Mouse (Mus musculus) layer of hippocampus, adult 18-20 months (tissue): ENCODE measurements around the gene Cc2d1a. TPM values are rescaled to one million over a fixed set of nuclear protein-coding genes. Genes with fewer than 3 reads are reported as not detected.

ENCODE experiments used
- DNase-seq, 2 experiments: peaks; one replicate each; pipeline ENCODE4 v3.0.0; 2022; ENCODE audit warnings: low spot score in 2 of 2
- total RNA-seq, 2 experiments: library from RNA; stranded (reverse); gene quantifications; 2 replicates each; pipeline ENCODE4 v1.2.3; 2021

The Cc2d1a gene
- total RNA-seq, 2 experiments from 2014 or later: 57.4 to 61.0 TPM

DNA sequence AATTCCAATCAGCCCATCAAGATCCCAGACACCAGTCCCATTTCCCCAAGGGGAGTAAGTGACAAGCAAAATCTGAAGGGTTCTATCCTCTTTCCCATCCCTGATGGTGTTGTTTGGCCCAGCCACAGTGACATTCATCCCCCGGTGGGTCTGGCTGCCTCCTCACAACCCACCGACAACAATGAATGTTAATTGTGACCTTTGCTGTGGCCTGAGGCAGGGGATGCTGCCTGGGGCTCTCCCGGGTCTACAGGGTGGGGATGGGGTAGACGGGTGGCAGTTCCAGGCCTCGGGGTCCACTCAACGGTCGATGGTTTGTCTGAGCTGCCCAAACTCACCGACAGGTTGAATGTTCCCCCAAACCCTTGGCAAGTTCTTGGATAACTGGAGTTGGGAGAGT lies 30.9 kb upstream of the Cc2d1a start:
- DNase-seq: no peak

DNA sequence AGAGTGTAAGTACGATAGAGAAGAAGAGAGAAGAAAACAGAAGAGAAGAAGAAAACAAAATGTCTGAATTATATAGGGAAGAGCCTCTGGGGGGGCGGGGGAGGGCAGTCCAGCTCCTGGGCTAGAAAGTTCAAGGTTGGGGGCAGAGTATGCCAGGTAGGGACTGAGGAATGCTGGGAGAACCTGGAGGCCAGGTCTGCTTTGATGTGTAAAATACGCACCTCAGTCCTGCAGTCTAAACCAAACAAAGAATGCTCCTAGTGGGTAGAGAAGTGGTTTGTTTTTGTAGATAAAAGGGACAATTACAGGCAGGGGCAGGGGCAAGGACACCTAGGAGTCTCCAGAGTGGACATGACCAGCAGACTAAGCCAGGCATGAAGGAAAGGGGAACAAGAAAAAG lies 29.7 kb upstream of the Cc2d1a start:
- no peak for DNase-seq

GRCm38 (mm10) chr8:84176560-84176959 lies 28.8 kb upstream of the Cc2d1a start:
- DNase-seq: no peak

GRCm38 (mm10) chr8:84173861-84174260 lies 26.1 kb upstream of the Cc2d1a start:
- DNase-seq: no peak

- DNase-seq: no peak
These were observed 22.4 kb upstream of the Cc2d1a start for GRCm38 (mm10) chr8:84170096-84170495.

- DNase-seq: no peak
These were observed 20.0 kb upstream of the Cc2d1a start for GRCm38 (mm10) chr8:84167696-84168095.

- no peak for DNase-seq
These were observed 9.9 kb upstream of the Cc2d1a start for GRCm38 (mm10) chr8:84157620-84158019.

DNA sequence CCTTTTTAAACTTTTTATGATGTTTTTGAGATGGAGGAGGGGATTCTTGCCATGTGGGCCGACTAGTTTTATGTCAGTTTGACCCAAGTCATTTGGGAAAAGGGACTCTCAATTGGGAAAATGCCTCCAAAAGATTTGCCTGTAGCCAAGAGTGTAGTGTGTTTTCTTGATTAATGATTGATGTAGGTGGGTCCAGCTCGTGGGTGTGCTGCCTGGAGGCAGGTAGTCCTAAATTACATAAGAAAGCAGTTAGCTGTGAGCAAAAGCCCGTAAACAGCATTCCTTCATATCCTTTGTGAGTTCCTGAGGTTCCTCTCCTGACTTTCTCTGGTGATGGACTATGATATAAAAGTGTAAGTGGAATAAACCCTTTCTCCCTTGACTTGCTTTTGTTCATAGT lies 1.4 kb upstream of the Cc2d1a start:
- DNase-seq: no peak

GRCm38 (mm10) chr8:84148531-84148850 lies 755 bp upstream of the Cc2d1a start:
- no peak for DNase-seq

DNA sequence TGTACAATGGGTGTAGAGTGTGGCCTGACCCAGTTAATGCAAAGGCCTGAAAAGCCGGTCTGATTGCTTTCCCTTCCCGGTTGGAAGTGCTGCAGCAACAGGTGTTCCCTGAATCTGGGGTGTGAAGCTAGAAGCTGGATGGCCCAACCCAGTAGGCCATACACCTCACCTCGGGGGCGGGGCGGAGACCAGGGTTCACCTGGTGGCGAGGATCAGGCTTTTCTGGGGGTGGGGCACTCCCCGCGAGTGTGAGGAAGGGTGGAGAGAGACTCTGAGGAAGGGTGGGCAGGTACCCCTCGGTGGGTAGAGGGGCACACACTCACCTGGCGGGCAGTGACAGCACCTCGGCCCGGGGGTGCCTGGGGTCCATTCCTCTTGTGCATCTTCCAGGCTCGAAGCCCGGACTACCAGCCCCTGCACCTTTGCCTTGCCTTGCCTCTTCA lies 391 bp downstream of the Cc2d1a start:
- DNase-seq: no peak

- peak in 1 of 2 experiments; percentile 31 for DNase-seq
These were observed 3.0 kb downstream of the Cc2d1a start for GRCm38 (mm10) chr8:84144636-84145245.

DNA sequence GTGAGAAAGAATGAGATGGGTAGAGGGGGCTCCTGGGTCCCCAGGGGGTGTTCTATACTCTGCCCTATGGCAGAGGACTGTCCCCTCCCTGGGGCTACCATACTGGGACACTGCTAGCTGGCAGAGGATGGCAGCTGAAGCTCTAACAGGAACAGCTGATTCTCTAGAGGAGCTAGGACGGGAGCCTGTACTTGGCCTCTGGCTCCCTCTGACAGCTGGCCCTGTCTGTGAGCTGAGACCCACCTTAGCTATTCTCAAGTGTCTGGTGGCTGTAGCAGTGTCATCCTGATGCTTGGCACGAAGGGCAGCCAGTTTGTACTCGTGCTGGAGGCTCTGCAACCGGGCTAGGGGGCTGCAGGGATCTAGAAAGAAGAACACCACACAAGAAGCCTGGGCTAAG lies 6.9 kb downstream of the Cc2d1a start:
- no peak for DNase-seq

DNA sequence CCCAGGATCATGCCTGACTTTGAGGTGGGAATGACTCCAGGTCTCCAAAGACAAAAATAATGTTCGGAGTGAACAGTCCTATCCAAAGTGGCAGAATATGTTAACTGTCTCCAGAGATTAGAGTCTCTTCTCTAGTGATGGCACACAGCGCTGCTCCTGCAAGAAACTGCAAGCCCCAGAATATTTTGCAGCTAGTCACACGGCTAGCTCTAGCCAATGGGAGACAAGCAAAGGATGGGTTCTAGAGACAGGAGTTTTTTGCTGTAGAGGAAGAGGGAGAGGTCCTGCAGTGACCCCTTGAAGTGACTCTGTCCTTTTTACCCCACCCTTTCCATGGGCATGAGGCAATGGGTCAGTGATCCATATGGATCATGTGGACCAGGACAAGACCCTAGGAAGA lies 9.9 kb downstream of the Cc2d1a start:
- DNase-seq: no peak

- no peak for DNase-seq
These were observed 15.5 kb downstream of the Cc2d1a start for GRCm38 (mm10) chr8:84132225-84132624.

GRCm38 (mm10) chr8:84130806-84131205 lies 16.9 kb downstream of the Cc2d1a start:
- DNase-seq: no peak

DNA sequence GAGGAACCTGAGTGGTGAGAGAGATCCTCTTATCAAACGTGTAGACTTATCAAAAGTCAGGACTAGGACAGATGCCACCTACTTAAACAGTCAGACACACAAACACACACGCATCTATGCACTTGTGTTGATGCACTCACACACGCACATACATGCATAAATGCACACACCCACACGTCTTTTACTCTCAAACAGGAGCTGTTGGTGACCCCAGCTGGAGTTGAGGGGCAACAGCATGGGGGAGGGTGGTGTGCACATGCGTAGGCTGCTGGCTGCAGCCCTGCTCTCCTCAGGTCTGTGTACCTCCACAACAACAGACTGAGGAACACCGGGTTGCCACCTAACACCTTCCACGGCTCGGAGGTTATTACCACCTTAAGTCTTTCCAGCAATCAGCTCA lies 19.5 kb downstream of the Cc2d1a start:
- DNase-seq: no peak

DNA sequence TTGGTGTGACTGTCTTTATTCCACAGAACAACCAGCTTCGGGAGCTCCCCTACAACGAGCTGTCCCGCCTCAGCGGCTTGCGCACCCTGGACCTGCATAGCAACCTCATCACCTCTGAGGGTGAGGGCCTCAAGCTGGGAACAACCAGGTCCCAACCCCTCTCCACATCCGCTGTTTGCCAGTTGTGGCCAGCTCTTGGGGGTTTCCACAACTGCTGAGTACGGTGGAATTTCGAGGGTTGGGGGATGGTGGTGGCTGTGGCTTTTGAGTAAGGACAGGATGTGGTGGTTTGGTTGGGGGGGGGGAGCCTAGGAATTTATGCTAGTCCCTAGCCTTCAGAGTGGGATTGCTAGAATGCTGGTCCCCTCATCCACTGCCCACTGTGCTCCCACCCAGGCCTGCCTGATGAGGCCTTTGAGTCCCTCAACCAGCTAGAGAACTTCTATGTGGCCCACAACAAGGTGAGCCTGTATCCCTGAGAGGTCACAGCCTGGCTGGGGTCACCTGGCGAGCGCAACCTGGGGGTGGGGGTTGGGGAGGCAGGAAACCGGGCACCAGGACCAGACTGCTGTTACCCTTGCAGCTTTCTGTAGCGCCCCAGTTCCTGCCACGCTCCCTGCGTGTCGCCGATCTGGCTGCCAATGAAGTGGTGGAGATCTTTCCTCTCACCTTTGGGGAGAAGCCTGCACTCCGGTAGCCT lies 20.4 kb downstream of the Cc2d1a start:
- DNase-seq: no peak

GRCm38 (mm10) chr8:84126742-84127141 lies 21.0 kb downstream of the Cc2d1a start:
- no peak for DNase-seq

DNA sequence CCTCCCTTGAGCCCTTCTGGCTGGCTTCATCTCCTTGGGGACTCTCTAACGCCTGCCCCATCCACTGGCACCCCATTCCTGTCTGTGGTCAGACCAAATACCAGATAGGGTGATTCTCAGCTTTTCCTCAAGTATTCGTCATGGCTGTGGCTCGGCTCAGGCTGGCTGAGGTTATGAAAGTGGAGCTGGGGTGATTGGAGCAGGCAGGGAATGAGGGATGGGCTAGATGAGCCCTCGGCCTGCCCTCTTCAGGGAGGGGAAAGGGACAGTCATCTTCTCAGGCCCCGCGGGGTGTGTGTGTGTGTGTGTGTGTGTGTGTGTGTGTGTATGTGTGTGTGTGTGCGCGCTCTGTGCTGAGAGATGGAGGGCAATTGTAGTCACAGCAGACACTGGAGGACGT lies 22.1 kb downstream of the Cc2d1a start, which contains the start of gene Podnl1:
TSS of gene Podnl1 (plus strand) at position 334 of the 400 bp plus-strand sequence.
- no peak for DNase-seq

DNA sequence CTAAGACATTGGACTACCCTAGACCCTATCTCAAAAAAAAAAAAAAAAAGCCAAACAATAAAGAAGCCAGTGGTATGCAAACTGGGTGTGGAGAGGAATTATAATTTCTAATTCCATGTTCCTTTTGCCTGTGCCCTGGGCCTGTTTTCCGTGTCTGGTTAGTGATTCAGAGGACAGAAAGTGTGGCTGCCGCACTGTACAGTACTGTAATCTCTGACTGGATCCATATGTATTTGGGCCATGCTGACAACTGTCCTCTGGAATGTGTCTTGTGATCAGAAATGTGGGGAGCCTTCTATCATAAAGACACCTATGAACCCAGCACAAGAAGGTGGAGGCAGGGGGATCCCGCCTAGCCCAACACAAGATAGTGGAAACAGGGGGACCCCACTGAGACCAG lies 25.6 kb downstream of the Cc2d1a start:
- DNase-seq: no peak

GRCm38 (mm10) chr8:84115646-84116045 lies 32.1 kb downstream of the Cc2d1a start:
- DNase-seq: no peak

GRCm38 (mm10) chr8:84106216-84107040 lies 41.3 kb downstream of the Cc2d1a start:
- DNase-seq: no peak
